7 mouse cellular contexts compared by ENCODE assay signal in genomic region chr12:51865061-51865789, GRCm38 (mm10). TPM values are rescaled to one million over a fixed set of nuclear protein-coding genes. Genes with fewer than 3 reads are reported as not detected.
A peak's percentile ranks its signal among the peaks of the same experiment; 100 is the strongest.
DNase-seq lines count a peak whose midpoint lies in the region; ATAC-seq lines count a peak whose summit lies in the region.

No protein-coding gene starts in this region.

- H3K27ac ChIP-seq in forebrain, embryonic 11.5 days (ENCODE audit: low read depth, low read length), result peak overlapping the region; percentile 41; the same call in 1 of the 2 replicates
- H3K27ac ChIP-seq in liver, embryonic 16.5 days (ENCODE audit: low read length), result peak overlapping the region; percentile 65

- H3K4me1 ChIP-seq in forebrain, embryonic 11.5 days (replicated peaks; ENCODE audit: control insufficient read depth, insufficient read depth, low read length), result peaks cover 12% of the 10 kb centered on the region
- peaks cover 13% of the 10 kb centered on the region for H3K4me1 ChIP-seq in liver, embryonic 16.5 days (ENCODE audit: control insufficient read depth, low read depth, low read length)

- H3K9ac ChIP-seq in forebrain, embryonic 11.5 days (ENCODE audit: low read length), result no peak overlapping the region
- H3K9ac ChIP-seq in liver, embryonic 16.5 days (ENCODE audit: low read depth, low read length), result no peak overlapping the region

- 49% methylated on average over 9 of the region's 9 CpGs for WGBS in forebrain, embryonic 11.5 days
- 41% methylated on average over 9 of the region's 9 CpGs for WGBS in liver, embryonic 16.5 days (ENCODE audit: insufficient replicate concordance)

- H3K4me3 ChIP-seq in forebrain, embryonic 11.5 days (ENCODE audit: low read depth, low read length), result no peak overlapping the region
- H3K4me3 ChIP-seq in liver, embryonic 16.5 days (ENCODE audit: low read depth, low read length), result no peak overlapping the region

- peak; percentile 86 for DNase-seq in 3T3-L1 (ENCODE audit: low read depth, low spot score)
- DNase-seq in A20 (ENCODE audit: low read depth, low spot score), result peak; percentile 52
- DNase-seq in forebrain, embryonic 11.5 days (ENCODE audit: low spot score), result no peak
- DNase-seq in right cerebral cortex, postnatal 14 days, result no peak
- no peak for DNase-seq in left cerebral cortex, adult 18-20 months (ENCODE audit: low spot score in 2 of 2)

- no peaks in the 10 kb centered on the region for H3K9me3 ChIP-seq in forebrain, embryonic 11.5 days (ENCODE audit: control insufficient read depth, low read length)
- H3K9me3 ChIP-seq in liver, embryonic 16.5 days (replicated peaks; ENCODE audit: control insufficient read depth, low read length), result no peaks in the 10 kb centered on the region

- H3K4me2 ChIP-seq in forebrain, embryonic 11.5 days (ENCODE audit: low read depth, low read length, severe bottlenecking), result 0 out of 2 replicates have a peak overlapping the region, but pooled peaks have one; percentile 15
- H3K4me2 ChIP-seq in liver, embryonic 16.5 days (ENCODE audit: low read depth, low read length), result peak overlapping the region; percentile 21; the same call in 1 of the 2 replicates

- no peak for ATAC-seq in forebrain, embryonic 11.5 days (replicated peaks; ENCODE audit: low FRiP score)
- ATAC-seq in liver, embryonic 16.5 days (ENCODE audit: low read depth), result peak; percentile 12; the same call in 1 of the 2 replicates
- no peak for ATAC-seq in megakaryocyte progenitor cell, adult 5-6 weeks (replicated peaks; ENCODE audit: poor library complexity)

- H3K36me3 ChIP-seq in forebrain, embryonic 11.5 days (ENCODE audit: control insufficient read depth, insufficient read depth, low read length), result no peaks in the 10 kb centered on the region
- no peaks in the 10 kb centered on the region for H3K36me3 ChIP-seq in liver, embryonic 16.5 days (ENCODE audit: control insufficient read depth, insufficient read depth)

- no peaks in the 10 kb centered on the region for H3K27me3 ChIP-seq in forebrain, embryonic 11.5 days (ENCODE audit: control insufficient read depth, insufficient read depth, low read length)
- no peaks in the 10 kb centered on the region for H3K27me3 ChIP-seq in liver, embryonic 16.5 days (ENCODE audit: control insufficient read depth, insufficient read depth, low read depth, low read length)

RNA-seq across cellular contexts. Expression of gene Hectd1, which starts 35.9 kb away (rescaled TPM):
- polyA plus RNA-seq in forebrain, embryonic 11.5 days (2014; fragmentation: Nextera tagmentation; extraction: Ambion mirVana), result 42.2 and 44.8 TPM in 2 replicates
- polyA plus RNA-seq in liver, embryonic 16.5 days (2015; fragmentation: Nextera tagmentation; extraction: Ambion mirVana), result 23.6 and 24.6 TPM in 2 replicates
- 10 to 100 TPM; 79.9 to 82.6 TPM for total RNA-seq in left cerebral cortex, adult 18-20 months (2021)
- total RNA-seq in megakaryocyte progenitor cell, adult 5-6 weeks (2015), result 50.5 and 58.2 TPM in 2 replicates
- total RNA-seq in megakaryocyte progenitor cell, adult 5-6 weeks (2017), result 83.8 and 108 TPM in 2 replicates

Comparison
In these comparisons a context has a peak if more than half of its experiments do, and no peak if none do; other contexts are left out.
1. DNase-seq: peak in 3T3-L1 (single experiment) and A20 (single experiment); none in forebrain, embryonic 11.5 days (single experiment), right cerebral cortex, postnatal 14 days (single experiment) and left cerebral cortex, adult 18-20 months (0 of 2).